ENCODE assay signal across 1 mouse cellular context in genomic region chr11:83634898-83635297, GRCm38 (mm10).
TF ChIP-seq lines count a peak whose summit lies in the region.

No protein-coding gene starts in this region.

TF ChIP-seq in CH12.LX, 34 proteins besides CTCF, POLR2A, EP300 and RAD21:
- TF ChIP-seq JUN (IDR thresholded peaks at IDR 0.05; ENCODE audit: insufficient read depth, low read depth, low read length): no peak
- 0 out of 2 replicates have a peak, but pooled peaks have one; percentile 47 for TF ChIP-seq MYC (IDR thresholded peaks at IDR 0.05; ENCODE audit: low read depth, low read length)
- TF ChIP-seq SMC3 (IDR thresholded peaks at IDR 0.05; ENCODE audit: low read depth, low read length): peak; percentile 58
- TF ChIP-seq ZKSCAN1 (IDR thresholded peaks at IDR 0.05; ENCODE audit: borderline replicate concordance, low read depth, low read length): no peak
- TF ChIP-seq ZC3H11A (IDR thresholded peaks at IDR 0.05; ENCODE audit: low read depth, low read length): peak; percentile 41; the same call in 1 of the 2 replicates
- TF ChIP-seq POLR2AphosphoS2 (IDR thresholded peaks at IDR 0.05; ENCODE audit: low read depth, low read length): no peak
- TF ChIP-seq TBP (conservative IDR thresholded peaks at IDR 0.05; ENCODE audit: low read depth, low read length): no peak
- no peak for TF ChIP-seq JUND (conservative IDR thresholded peaks at IDR 0.05; ENCODE audit: low read depth, low read length)
